Mouse (Mus musculus): ENCODE measurements at regions not wholly inside any gene's neighbourhood (a gene's known extent, or its start where the extent isn't known, plus 50 kb on each side); places are given as distances from the start of the nearest gene placed in this dataset.
"Not testable (repeated sequence)": the region's sequence is repeated elsewhere in the genome, so short reads cannot be mapped to it uniquely, and the experiment has no call there.

GRCm38 (mm10) chr7:125182266-125182665 lies 262.2 kb upstream of the Kdm8 start:
- no peak for ATAC-seq (ENCODE audit: insufficient number of reproducible peaks, insufficient read depth, low FRiP score, low read depth)
- no peak overlapping the region for H3K4me2 ChIP-seq (replicated peaks; ENCODE audit: low read depth, low read length)
- 82% methylated on average over 4 of the region's 4 CpGs for WGBS
- no peak overlapping the region for H3K4me3 ChIP-seq (ENCODE audit: low read depth, low read length)
- H3K9me3 ChIP-seq (ENCODE audit: control insufficient read depth, low read depth, low read length), result no peaks in the 10 kb centered on the region
- H3K27ac ChIP-seq (ENCODE audit: low read length), result no peak overlapping the region
- H3K27me3 ChIP-seq (ENCODE audit: control insufficient read depth, insufficient read depth, low read length), result no peaks in the 10 kb centered on the region
- no peaks in the 10 kb centered on the region for H3K4me1 ChIP-seq (ENCODE audit: control insufficient read depth, insufficient read depth, low read length)
- no peaks in the 10 kb centered on the region for H3K36me3 ChIP-seq (ENCODE audit: control insufficient read depth, insufficient read depth, low read length)
- no peak overlapping the region for H3K9ac ChIP-seq (replicated peaks; ENCODE audit: low read depth, low read length)

- ATAC-seq (ENCODE audit: insufficient number of reproducible peaks, insufficient read depth, low FRiP score, low read depth); H3K4me1 ChIP-seq (ENCODE audit: control insufficient read depth, insufficient read depth, low read length); H3K36me3 ChIP-seq (ENCODE audit: control insufficient read depth, insufficient read depth, low read length); H3K9ac ChIP-seq (replicated peaks; ENCODE audit: low read depth, low read length); H3K4me3 ChIP-seq (ENCODE audit: low read depth, low read length); H3K4me2 ChIP-seq (replicated peaks; ENCODE audit: low read depth, low read length); H3K27me3 ChIP-seq (ENCODE audit: control insufficient read depth, insufficient read depth, low read length); H3K27ac ChIP-seq (ENCODE audit: low read length); H3K9me3 ChIP-seq (ENCODE audit: control insufficient read depth, low read depth, low read length): not testable (repeated sequence)
- WGBS, result 81% methylated on average over 4 of the region's 4 CpGs
These were observed 261.5 kb upstream of the Kdm8 start for GRCm38 (mm10) chr7:125183011-125183410.

GRCm38 (mm10) chr7:125185037-125185679 lies 259.3 kb upstream of the Kdm8 start:
- Histone ChIP-seq H3K4me2 (replicated peaks; ENCODE audit: low read depth, low read length) (no peak overlapping the region), H3K4me1 (ENCODE audit: control insufficient read depth, insufficient read depth, low read length) (no peaks in the 10 kb centered on the region), H3K36me3 (ENCODE audit: control insufficient read depth, insufficient read depth, low read length) (no peaks in the 10 kb centered on the region), H3K9me3 (ENCODE audit: control insufficient read depth, low read depth, low read length) (no peaks in the 10 kb centered on the region), H3K4me3 (ENCODE audit: low read depth, low read length) (no peak overlapping the region), H3K27me3 (ENCODE audit: control insufficient read depth, insufficient read depth, low read length) (no peaks in the 10 kb centered on the region), H3K27ac (ENCODE audit: low read length) (no peak overlapping the region), H3K9ac (replicated peaks; ENCODE audit: low read depth, low read length) (no peak overlapping the region)
- WGBS, result 70% methylated on average over 13 of the region's 13 CpGs
- no peak for ATAC-seq (ENCODE audit: insufficient number of reproducible peaks, insufficient read depth, low FRiP score, low read depth)

GRCm38 (mm10) chr7:125187011-125187740 lies 257.3 kb upstream of the Kdm8 start:
- ATAC-seq (ENCODE audit: insufficient number of reproducible peaks, insufficient read depth, low FRiP score, low read depth), result no peak
- 83% methylated on average over 10 of the region's 10 CpGs for WGBS
- H3K4me2 ChIP-seq (replicated peaks; ENCODE audit: low read depth, low read length), result no peak overlapping the region

GRCm38 (mm10) chr7:125188986-125189385 lies 255.5 kb upstream of the Kdm8 start:
- no peak overlapping the region for H3K4me2 ChIP-seq (replicated peaks; ENCODE audit: low read depth, low read length)
- no peaks in the 10 kb centered on the region for H3K36me3 ChIP-seq (ENCODE audit: control insufficient read depth, insufficient read depth, low read length)
- H3K9ac ChIP-seq (replicated peaks; ENCODE audit: low read depth, low read length), result no peak overlapping the region
- no peaks in the 10 kb centered on the region for H3K9me3 ChIP-seq (ENCODE audit: control insufficient read depth, low read depth, low read length)
- H3K4me3 ChIP-seq (ENCODE audit: low read depth, low read length), result no peak overlapping the region
- no peak for ATAC-seq (ENCODE audit: insufficient number of reproducible peaks, insufficient read depth, low FRiP score, low read depth)
- no peaks in the 10 kb centered on the region for H3K4me1 ChIP-seq (ENCODE audit: control insufficient read depth, insufficient read depth, low read length)
- 81% methylated on average over 5 of the region's 5 CpGs for WGBS
- H3K27ac ChIP-seq (ENCODE audit: low read length), result no peak overlapping the region
- no peaks in the 10 kb centered on the region for H3K27me3 ChIP-seq (ENCODE audit: control insufficient read depth, insufficient read depth, low read length)

More at GRCm38 (mm10) chr7:125187011-125187740, 257.3 kb upstream of the Kdm8 start:
- no peaks in the 10 kb centered on the region for H3K9me3 ChIP-seq (ENCODE audit: control insufficient read depth, low read depth, low read length)
- no peak overlapping the region for H3K27ac ChIP-seq (ENCODE audit: low read length)
- no peaks in the 10 kb centered on the region for H3K27me3 ChIP-seq (ENCODE audit: control insufficient read depth, insufficient read depth, low read length)
- H3K36me3 ChIP-seq (ENCODE audit: control insufficient read depth, insufficient read depth, low read length), result no peaks in the 10 kb centered on the region
- no peak overlapping the region for H3K4me3 ChIP-seq (ENCODE audit: low read depth, low read length)
- no peaks in the 10 kb centered on the region for H3K4me1 ChIP-seq (ENCODE audit: control insufficient read depth, insufficient read depth, low read length)
- H3K9ac ChIP-seq (replicated peaks; ENCODE audit: low read depth, low read length), result no peak overlapping the region

GRCm38 (mm10) chr7:125190067-125190466 lies 254.4 kb upstream of the Kdm8 start:
- H3K4me1 ChIP-seq (ENCODE audit: control insufficient read depth, insufficient read depth, low read length), result no peaks in the 10 kb centered on the region
- ATAC-seq (ENCODE audit: insufficient number of reproducible peaks, insufficient read depth, low FRiP score, low read depth), result no peak
- H3K4me3 ChIP-seq (ENCODE audit: low read depth, low read length), result no peak overlapping the region
- no peak overlapping the region for H3K27ac ChIP-seq (ENCODE audit: low read length)
- no peaks in the 10 kb centered on the region for H3K9me3 ChIP-seq (ENCODE audit: control insufficient read depth, low read depth, low read length)
- H3K36me3 ChIP-seq (ENCODE audit: control insufficient read depth, insufficient read depth, low read length), result no peaks in the 10 kb centered on the region
- H3K27me3 ChIP-seq (ENCODE audit: control insufficient read depth, insufficient read depth, low read length), result no peaks in the 10 kb centered on the region
- WGBS, result 79% methylated on average over 6 of the region's 6 CpGs
- H3K9ac ChIP-seq (replicated peaks; ENCODE audit: low read depth, low read length), result no peak overlapping the region
- no peak overlapping the region for H3K4me2 ChIP-seq (replicated peaks; ENCODE audit: low read depth, low read length)

- H3K4me3 ChIP-seq (ENCODE audit: low read depth, low read length), result no peak overlapping the region
- H3K9ac ChIP-seq (replicated peaks; ENCODE audit: low read depth, low read length), result no peak overlapping the region
- H3K27ac ChIP-seq (ENCODE audit: low read length), result no peak overlapping the region
- no peak for ATAC-seq (ENCODE audit: insufficient number of reproducible peaks, insufficient read depth, low FRiP score, low read depth)
- H3K36me3 ChIP-seq (ENCODE audit: control insufficient read depth, insufficient read depth, low read length), result no peaks in the 10 kb centered on the region
- no peaks in the 10 kb centered on the region for H3K4me1 ChIP-seq (ENCODE audit: control insufficient read depth, insufficient read depth, low read length)
- H3K9me3 ChIP-seq (ENCODE audit: control insufficient read depth, low read depth, low read length), result no peaks in the 10 kb centered on the region
- H3K4me2 ChIP-seq (replicated peaks; ENCODE audit: low read depth, low read length), result no peak overlapping the region
- no peaks in the 10 kb centered on the region for H3K27me3 ChIP-seq (ENCODE audit: control insufficient read depth, insufficient read depth, low read length)
These were observed 253.2 kb upstream of the Kdm8 start for GRCm38 (mm10) chr7:125191313-125191712.

- ATAC-seq (ENCODE audit: insufficient number of reproducible peaks, insufficient read depth, low FRiP score, low read depth), result no peak
- no peak overlapping the region for H3K4me2 ChIP-seq (replicated peaks; ENCODE audit: low read depth, low read length)
- H3K4me1 ChIP-seq (ENCODE audit: control insufficient read depth, insufficient read depth, low read length), result no peaks in the 10 kb centered on the region
- H3K27me3 ChIP-seq (ENCODE audit: control insufficient read depth, insufficient read depth, low read length), result no peaks in the 10 kb centered on the region
- H3K36me3 ChIP-seq (ENCODE audit: control insufficient read depth, insufficient read depth, low read length), result no peaks in the 10 kb centered on the region
- no peak overlapping the region for H3K9ac ChIP-seq (replicated peaks; ENCODE audit: low read depth, low read length)
- H3K27ac ChIP-seq (ENCODE audit: low read length), result no peak overlapping the region
- WGBS, result 57% methylated on average over 6 of the region's 6 CpGs
- H3K9me3 ChIP-seq (ENCODE audit: control insufficient read depth, low read depth, low read length), result no peaks in the 10 kb centered on the region
- H3K4me3 ChIP-seq (ENCODE audit: low read depth, low read length), result no peak overlapping the region
These were observed 233.0 kb upstream of the Kdm8 start for GRCm38 (mm10) chr7:125211346-125211973.

Data from stomach, embryonic 14.5 days (tissue).